Mouse (Mus musculus) urinary bladder, postnatal 25 days (tissue): Measurements from ENCODE around the gene Polr3a.

ENCODE experiments used
- DNase-seq: peaks from one replicate; pipeline ENCODE4 v3.0.0; 2022; ENCODE audit warnings: low spot score

The Polr3a gene

DNA sequence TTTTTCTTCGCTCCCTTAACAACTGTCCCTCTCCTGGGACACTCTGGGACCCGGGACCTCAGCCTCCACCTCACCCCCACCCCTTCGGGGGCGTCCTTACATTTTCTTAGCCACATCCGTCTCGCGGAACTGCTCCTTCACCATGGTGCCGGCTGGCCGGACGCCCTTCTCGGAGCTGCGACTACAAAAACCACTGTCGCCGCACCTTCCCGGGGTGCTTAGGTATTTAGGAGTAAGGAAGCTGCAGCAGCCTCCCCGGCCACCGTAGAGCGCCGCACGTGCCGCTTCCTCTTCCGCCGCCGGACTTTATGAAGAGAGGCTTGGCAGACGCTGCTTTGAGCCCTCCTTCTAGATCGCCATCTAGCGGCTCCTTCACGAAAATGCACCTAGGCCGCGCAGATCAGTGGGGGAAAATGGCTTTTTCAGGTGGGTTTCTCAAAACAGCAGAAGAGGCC lies at the start of gene Polr3a, which contains the start of gene Rps24:
Gene Polr3a (minus strand): TSS at position 286 of the 455 bp plus-strand sequence.
Gene Rps24 (plus strand): TSS at position 353 of the 455 bp plus-strand sequence.
- peak; percentile 84 for DNase-seq

DNA sequence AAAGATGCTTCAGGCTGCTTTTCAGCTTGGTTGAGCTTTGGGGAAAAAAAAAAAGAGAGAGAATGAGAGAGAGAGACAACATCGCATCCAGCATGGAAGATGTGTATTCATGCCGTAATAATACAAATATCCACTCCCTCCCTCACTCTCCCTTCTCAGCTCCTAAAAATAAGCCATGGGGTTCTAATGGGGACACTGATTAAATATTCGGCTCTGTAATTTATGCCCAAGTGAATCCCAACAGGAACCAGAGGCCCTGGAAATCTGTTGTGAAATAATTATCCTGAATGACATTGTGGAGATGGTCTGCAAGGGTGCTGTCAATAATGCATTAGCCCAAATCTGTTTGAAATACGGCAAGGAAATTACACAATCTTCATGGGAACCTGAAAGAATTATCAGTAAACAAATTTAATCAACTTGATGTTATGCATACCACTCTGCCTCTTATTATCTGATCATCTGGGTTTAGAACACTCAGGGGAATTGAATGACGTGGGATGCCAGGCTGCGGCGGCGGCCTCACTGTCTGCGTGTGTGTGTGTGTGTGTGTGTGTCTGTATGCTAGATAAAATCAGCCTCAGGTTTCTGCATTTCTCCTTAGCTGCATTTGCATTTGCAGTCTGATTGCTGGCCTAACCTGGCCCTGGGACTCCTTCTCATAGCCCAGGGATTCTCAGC lies 48.1 kb upstream of the Polr3a start:
- DNase-seq = peak; percentile 11

GRCm38 (mm10) chr14:24530228-24530627 lies 43.4 kb upstream of the Polr3a start:
- DNase-seq = no peak

GRCm38 (mm10) chr14:24526440-24526839 lies 39.6 kb upstream of the Polr3a start:
- no peak for DNase-seq

GRCm38 (mm10) chr14:24525677-24526415 lies 39.0 kb upstream of the Polr3a start:
- DNase-seq = no peak

DNA sequence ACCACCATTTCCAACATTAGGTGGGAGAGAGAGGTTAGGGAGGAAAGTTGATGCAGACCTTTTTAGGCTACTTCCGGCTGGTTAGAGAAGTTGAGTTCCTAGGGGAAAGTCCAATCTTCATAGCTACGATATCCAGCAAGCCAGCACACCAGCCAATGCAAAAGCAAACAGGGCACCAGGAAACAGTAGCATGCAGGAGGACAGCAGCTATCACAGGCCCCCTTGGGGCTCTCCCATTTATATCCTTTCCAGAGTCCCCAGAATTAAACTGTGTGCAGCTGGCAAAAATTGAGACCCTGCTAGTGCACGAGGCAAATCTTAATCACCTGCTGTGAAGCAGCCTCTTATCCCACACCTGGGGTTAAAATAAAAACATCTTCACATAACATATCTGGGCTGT lies 38.3 kb upstream of the Polr3a start:
- no peak for DNase-seq

DNA sequence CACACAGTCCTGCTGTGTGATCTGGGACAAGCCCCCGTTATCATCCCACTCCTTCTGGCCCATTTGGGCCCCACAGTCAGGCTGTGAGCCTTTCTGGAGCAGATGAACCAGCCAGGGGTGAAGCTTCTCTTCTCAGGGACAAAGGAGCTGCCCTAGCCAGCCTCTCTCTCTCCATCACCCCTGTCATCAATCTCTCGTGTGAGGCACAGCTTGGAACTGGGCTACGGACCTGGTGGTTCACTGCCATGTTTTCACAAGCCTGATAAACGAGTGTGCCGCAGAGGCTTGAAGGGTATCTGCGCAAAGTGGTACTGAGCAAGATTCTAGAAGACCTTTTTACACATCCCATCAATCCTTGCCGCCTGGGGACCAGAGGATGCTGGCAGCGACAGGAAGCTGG lies 34.7 kb upstream of the Polr3a start:
- DNase-seq = no peak

- no peak for DNase-seq
These were observed 25.8 kb upstream of the Polr3a start for GRCm38 (mm10) chr14:24512527-24513161.

GRCm38 (mm10) chr14:24510679-24511078 lies 23.8 kb upstream of the Polr3a start:
- DNase-seq = no peak

DNA sequence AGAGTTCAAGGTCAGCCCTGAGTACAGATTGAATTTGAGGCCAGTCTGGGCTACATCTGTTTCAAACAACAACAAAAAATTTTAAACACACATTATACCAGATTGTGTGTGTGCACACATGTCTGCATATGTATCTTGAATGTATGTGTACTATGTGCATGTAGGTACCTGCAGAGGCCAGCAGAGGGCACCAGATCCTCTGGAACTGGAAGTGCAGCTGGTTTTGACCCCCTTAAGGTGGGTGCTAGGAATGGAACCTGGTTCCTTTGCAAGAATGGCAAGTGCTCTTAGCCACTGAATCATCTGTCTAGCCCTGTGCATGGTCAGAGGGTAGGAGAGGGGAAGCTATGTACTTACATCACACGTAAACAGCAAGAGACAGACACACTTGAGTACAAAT lies 23.4 kb upstream of the Polr3a start:
- DNase-seq = no peak

DNA sequence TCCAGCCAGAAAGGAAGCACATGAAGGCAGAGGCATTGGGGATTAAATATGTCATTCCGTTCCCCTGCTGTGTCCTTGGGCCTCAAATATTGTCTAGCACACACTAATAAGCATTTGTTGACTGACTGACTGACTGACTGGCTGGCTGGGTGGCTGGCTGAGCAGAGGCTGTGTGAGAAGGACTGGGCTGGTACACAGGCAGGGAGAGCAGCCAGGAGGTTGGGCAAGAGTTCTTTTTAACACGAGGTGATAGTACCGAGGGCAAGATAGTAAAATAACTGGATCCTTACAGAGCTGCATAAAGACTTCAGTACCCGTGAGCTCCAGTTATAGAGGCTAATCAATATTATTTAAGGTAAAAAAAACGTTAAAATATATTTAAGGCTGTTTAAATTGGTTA lies 22.7 kb upstream of the Polr3a start:
- DNase-seq = no peak

GRCm38 (mm10) chr14:24508070-24508773 lies 21.4 kb upstream of the Polr3a start:
- no peak for DNase-seq

- no peak for DNase-seq
These were observed 20.7 kb upstream of the Polr3a start for GRCm38 (mm10) chr14:24507452-24508069.

DNA sequence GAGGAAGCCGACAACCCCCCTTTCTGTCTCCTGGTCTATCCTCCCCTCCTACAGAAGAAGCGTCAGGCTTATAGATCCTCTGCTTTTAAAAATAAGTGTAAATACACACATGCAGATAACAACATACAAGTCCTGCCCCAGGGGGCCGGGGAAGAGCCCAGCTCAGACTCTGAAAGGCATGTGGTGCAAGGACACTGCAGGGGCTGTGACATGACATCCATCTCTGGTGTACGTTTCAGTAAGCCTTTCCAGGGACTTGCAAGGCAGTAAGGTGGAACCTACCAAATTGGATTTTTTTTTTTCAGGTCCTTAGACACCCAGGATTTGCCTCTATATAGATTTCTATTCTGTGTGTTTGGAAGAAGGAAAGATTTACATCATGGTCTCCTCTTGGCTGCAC lies 14.4 kb upstream of the Polr3a start:
- DNase-seq = no peak

- DNase-seq = no peak
These were observed 14.0 kb upstream of the Polr3a start for GRCm38 (mm10) chr14:24500845-24501186.

DNA sequence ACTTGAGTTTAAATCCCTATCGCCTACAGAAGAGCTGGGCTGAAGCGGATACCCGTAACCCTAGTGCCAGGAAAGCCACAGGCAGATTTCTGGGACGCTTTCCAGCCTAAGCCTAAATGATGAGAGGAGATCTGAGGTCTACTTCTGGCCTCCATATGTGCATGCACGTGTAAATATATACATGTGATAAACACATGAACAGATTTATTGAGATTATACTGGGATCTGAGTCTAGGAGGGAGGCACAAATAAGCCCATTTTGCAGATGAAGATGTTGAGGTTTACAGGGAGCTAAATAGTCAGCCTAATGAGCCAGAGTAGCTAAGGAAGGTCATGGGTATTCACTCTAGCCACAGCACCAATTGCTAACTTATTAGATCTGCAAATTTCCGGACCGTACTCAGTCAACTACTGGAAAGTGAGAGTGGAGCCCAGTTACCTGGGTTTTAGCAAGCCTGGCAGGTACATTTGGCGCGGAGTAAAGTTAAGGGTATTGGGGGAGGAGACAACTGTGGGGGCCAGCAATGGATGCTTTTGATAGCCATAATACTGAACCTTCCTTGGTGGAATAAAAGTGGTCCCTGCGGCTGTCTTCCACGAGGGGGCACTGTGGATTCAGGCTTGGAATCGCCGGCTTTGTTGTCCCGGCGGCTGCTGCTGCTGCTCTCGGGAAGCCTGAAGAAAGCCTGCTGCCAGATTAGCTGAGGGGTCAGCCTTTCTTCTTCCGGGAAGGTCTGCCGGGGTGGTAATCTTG lies 13.4 kb upstream of the Polr3a start:
- DNase-seq = peak; percentile 85

DNA sequence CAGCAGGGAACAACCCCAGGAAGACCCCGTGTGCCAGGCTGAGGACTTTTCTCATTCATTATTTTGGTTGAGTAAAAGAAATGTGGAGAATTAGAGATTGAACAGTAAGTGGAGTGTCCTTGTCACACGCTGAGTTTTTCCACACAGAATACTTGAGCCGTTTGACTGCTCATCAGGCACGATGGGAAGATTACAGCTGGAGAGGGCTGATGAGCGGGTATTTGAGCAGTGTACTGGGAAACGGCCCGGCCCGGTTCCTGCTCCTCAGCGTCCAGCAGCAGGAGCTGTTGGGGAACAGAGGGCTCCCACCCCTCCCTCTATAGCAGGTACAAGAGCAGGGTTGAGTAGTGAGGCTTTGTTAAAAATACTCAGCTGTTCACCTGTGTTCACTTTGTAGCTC lies 12.6 kb upstream of the Polr3a start:
- no peak for DNase-seq

- DNase-seq = no peak
These were observed 11.8 kb upstream of the Polr3a start for GRCm38 (mm10) chr14:24498561-24499255.

DNA sequence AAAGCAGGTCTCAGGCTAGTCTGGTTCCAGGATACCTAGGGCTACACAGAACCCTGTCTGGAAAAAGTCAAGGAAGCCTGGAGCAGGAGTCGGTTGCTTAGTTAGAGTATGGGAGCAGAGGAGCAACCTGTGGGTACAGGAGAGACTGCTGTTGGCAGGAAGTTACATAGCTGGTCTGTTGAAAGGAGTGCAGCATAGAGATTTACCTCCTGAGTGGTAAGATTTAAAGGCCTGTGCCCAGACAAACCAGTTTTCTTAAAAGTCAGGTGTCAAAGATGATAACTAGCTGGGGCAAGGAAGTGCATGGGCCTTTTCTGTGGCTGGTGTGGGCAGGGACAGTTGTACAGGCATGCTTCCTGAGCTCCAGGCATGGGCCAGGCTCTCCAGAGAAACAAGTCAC lies 10.6 kb upstream of the Polr3a start:
- DNase-seq = no peak

- no peak for DNase-seq
These were observed 9.6 kb upstream of the Polr3a start for GRCm38 (mm10) chr14:24496507-24496906.

- DNase-seq = no peak
These were observed 6.4 kb upstream of the Polr3a start for GRCm38 (mm10) chr14:24493256-24493655.
